Mouse (Mus musculus) kidney, postnatal 4 days (tissue): Measurements from ENCODE around the gene Rtn2.

Source experiments
- DNase-seq, 2 experiments: peaks; one replicate each; pipeline ENCODE4 v3.0.0; 2021; ENCODE audit warnings: mixed read lengths in 2 of 2

Rtn2 gene

DNA sequence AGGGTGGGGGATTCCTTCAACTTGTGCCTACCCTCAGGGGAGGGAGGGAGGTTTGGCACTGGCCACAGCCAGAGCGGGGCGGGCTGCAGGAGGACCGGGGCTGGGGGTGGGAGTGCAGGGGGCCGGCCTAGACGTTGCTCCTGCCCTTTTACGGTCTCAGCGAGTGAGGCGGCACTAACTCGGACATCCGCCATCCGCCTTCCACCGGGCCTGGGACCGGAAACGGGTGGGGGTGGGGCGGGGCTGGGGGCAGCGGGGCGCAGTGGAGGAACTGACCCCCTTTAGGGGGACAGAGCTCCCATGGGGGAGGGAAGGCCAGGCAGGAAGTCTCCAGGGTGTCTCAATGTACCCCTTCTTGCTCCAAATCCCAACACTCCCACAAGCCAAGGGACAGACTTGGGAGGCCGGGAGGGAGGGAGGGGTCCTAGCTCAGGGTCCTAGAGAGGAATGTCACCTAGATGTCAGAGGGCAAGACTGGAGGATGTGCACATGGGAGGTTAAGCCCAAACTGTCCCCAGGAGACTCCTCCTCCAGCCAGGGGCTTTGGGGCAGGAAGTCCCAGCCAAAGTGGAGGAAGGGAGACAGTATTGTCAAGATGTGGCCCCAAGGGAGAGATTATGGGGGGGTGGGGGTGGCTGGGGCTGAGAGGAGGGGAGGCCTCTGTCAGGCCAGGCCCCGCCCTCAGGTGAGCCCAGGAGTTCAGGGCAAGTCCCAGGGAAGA, 12.5 kb upstream of the Rtn2 start:
- peak; percentile 81 to 89 for DNase-seq

DNA sequence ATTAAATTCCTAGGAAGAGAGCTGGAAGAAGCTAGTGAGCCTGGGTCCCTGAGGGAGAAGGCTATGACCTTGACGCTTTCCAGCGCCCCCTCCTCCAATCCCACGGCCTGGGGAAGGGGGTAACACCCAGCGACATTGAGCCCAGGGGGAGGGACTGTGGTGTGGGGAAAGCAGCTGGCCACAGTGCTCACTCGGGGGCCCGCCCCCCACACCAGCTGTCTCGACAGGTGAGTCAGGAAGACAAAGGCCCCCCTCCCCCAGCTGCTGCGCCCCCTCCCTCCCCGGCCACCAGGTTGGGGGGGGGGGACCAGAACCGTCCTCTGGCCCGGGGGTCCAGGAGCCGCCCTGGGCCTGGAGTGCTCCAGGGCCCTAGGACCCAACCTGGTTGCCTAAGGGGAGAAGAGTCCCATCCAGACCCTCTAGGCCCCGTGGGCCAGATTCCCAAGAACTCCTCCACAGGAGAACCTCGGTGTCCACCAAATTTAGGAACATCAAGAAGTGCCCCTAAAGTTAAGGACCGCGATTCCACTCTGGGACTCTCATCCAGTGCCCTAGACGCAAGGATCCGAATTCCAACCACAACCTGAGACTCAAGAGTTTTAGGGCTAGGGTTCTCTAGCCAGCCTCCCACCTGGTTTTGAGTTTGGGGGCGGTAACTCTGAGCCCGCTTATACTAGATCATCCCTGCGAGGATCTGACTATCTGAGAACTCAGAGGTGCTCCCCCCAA, 11.8 kb upstream of the Rtn2 start:
- peak; percentile 41 to 43 for DNase-seq

DNA sequence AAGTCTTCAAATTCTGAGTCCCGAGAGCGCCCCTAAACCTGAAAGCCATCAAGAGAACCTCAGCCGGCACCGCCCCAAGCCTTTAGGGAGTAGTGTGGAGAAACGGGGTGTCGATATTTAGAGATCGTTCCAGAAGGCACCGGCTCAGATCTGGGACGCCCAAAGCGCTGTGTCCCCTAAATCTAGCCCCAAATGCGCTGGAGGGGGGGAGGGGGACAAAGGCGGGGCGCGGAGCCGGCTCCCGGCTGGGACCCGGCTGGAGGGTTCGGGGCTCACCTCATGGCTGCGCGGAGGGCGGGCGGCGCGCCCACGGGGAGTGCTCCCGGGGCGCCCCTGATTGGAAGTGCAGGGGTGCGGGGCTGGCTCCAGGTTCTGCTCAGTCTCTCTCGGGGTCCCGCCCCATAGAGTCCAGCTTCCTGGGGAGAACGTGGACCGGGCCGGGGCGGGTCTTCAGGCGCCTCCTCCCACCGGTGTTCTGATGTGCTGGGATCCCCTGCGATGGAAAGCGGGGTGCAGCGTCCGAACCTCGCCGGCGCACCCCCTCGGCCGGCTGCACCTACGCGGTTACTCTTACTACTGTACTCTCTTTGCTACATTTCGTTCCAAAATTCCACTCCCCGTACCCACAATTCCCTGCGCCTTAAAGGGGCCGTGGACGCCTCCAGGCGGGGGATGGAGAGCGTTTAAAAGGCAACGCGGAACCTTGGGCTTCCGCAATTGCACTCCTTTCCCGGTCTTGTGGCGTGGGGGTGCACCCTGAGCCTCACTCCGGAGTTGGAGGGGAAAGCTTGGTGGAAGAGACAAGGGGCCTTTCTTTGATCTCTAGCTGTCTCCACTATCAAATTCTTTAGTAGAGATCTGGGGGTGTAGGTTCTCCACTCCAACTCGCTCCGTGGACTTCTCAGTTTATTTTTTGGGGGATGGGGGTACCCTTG, 10.9 kb upstream of the Rtn2 start, which contains the start of gene Vasp:
Vasp (minus strand) TSS at position 580 of the 935 bp plus-strand sequence.
- DNase-seq = peak; percentile 86 to 91

- peak; percentile 84 to 89 for DNase-seq
Observed at GRCm38 (mm10) chr7:19272173-19272764, 10.2 kb upstream of the Rtn2 start.

DNA sequence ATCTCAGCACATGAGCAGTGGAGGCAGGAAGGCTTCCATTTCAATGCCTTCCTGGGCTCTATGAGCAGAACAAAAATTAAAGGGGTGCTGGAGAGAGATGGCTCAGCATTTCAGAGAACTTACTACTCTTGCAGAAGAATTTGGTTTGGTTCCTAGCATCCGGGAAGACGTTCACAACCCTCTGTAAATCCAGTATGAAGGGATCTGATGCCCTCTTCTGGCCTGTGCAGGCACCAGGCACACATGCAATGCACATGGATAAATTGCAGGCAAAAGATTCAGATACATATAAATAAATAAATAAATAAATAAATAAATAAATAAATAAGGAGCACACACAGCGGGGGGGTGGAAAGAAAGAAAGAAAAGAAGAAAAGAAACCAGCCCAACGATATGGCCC, 6.2 kb upstream of the Rtn2 start:
- no peak for DNase-seq

- DNase-seq = no peak
Observed at GRCm38 (mm10) chr7:19279052-19279451, 3.4 kb upstream of the Rtn2 start.

GRCm38 (mm10) chr7:19279581-19280114, 2.8 kb upstream of the Rtn2 start, which contains the start of gene Ppm1n:
Ppm1n (minus strand) TSS chr7:19280064.
- peak in 1 of 2 experiments; percentile 37 for DNase-seq

- DNase-seq = peak; percentile 40 to 54
Observed at GRCm38 (mm10) chr7:19281680-19282304, 632 bp upstream of the Rtn2 start.

- peak; percentile 87 to 89 for DNase-seq
Observed at GRCm38 (mm10) chr7:19282791-19283405, 474 bp downstream of the Rtn2 start.

DNA sequence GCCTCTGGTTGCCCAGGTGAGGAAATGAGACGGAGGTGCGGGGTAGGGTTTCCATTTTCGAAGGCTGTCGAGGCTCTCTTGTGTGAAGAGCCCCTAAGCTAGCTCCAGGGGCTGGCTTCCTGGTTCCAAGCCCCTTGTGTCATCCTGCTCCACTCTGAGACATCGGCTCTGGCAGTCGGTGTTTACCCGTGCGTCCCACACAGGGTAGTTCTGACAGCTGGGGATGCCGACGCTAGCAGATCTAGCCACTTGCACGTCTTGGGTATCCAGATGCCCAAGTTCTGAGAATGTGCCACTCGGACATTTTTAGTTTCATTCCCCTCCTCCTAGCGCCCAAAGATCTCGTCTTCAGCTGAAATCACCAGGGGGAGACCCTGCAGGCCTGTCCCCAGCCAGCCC, 981 bp downstream of the Rtn2 start:
- no peak for DNase-seq

DNA sequence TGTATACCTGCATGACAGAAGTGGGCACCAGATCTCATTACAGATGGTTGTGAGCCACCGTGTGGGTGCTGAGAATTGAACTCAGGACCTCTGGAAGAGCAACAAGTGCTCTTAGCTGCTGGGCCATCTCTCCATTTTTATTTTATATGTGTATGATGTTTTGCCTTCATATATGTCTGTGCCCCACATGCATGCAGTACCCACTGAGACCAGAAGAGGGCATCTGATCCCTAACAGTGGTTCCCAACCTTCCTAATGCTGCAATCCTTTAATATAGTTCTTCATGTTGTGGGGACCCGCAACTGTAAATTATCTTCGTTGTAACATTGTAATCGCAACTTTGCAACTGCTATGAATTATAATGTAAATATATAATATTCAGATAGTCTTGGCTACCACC, 2.3 kb downstream of the Rtn2 start:
- DNase-seq = peak; percentile 81 to 82

DNA sequence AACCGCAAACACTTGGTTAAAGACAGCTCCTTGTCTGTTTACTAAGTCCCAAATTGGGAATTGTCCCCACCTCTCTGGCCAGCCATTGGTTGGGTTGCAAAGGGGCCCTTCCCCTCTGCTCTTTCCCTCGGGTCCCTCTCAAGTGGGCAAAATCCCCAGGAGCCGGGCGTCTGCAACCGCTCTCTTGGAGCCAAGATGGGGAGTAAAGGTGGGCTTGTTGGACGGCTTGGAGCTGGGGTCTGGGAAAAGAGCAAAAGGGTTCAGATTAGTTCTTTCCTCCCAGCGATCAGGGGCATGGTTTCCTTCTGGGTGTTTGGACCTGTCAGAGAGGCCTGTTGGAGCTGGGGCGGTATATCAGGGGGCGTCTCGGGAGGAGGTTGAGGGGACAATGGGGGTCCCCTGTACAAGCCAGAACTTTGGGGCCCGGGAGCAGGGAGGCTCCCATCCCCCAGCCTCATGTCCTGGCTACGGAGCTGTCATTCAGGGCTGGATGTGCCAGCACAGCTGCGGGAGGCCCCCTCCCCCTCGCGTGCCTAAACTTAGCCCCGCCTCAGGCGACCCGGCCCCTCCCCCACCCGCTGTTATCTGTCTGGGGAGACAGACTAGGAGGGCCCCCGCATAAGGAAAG, 8.7 kb downstream of the Rtn2 start:
- DNase-seq = peak; percentile 69 to 80

- DNase-seq = peak; percentile 99 to 100
Observed at GRCm38 (mm10) chr7:19295503-19296185, 13.2 kb downstream of the Rtn2 start.

GRCm38 (mm10) chr7:19297034-19297433, 14.6 kb downstream of the Rtn2 start:
- no peak for DNase-seq

GRCm38 (mm10) chr7:19297794-19298193, 15.4 kb downstream of the Rtn2 start:
- no peak for DNase-seq

- DNase-seq = peak; percentile 67 to 75
Observed at GRCm38 (mm10) chr7:19299194-19299593, 16.8 kb downstream of the Rtn2 start.

GRCm38 (mm10) chr7:19300501-19301421, 18.3 kb downstream of the Rtn2 start:
- DNase-seq = peak; percentile 88 to 90

- no peak for DNase-seq
Observed at GRCm38 (mm10) chr7:19301461-19302263, 19.2 kb downstream of the Rtn2 start.
